Mouse (Mus musculus) heart, embryonic 13.5 days (tissue): ENCODE data around the gene Madd. TPM values are rescaled to one million over a fixed set of nuclear protein-coding genes. Genes with fewer than 3 reads are reported as not detected.

Source experiments
- ATAC-seq: fragments of 200-750 bp; cut with Nextera tagmentation; 2 replicates; pipeline ENCODE4 v1.8.0; 2017; ENCODE audit warnings: moderate TSS enrichment; ENCODE audit not compliant: insufficient number of reproducible peaks, low FRiP score, low TSS enrichment; ENCODE audit errors: extremely low read depth
- H3K27ac ChIP-seq: fragments of 300-500 bp; sonication (generic); replicated peaks from 2 replicates; pipeline ENCODE4 v1.5.1; 2015; ENCODE audit warnings: moderate library complexity, mild to moderate bottlenecking, inconsistent platforms
- H3K27me3 ChIP-seq: fragments of 300-500 bp; sonication (generic); replicated peaks from 2 replicates; pipeline ENCODE4 v1.6.1; 2015; ENCODE audit warnings: mild to moderate bottlenecking, inconsistent platforms
- H3K36me3 ChIP-seq: fragments of 300-500 bp; sonication (generic); 2 replicates; pipeline ENCODE4 v1.6.1; 2015; ENCODE audit warnings: mild to moderate bottlenecking, inconsistent platforms
- H3K4me1 ChIP-seq: fragments of 300-500 bp; sonication (generic); 2 replicates; pipeline ENCODE4 v1.6.1; 2015; ENCODE audit warnings: inconsistent platforms
- H3K4me2 ChIP-seq: fragments of 300-500 bp; sonication (generic); 2 replicates; pipeline ENCODE4 v1.6.1; 2015; ENCODE audit warnings: inconsistent platforms, mild to moderate bottlenecking, moderate library complexity
- H3K4me3 ChIP-seq: fragments of 300-500 bp; sonication (generic); 2 replicates; pipeline ENCODE4 v1.5.1; 2015; ENCODE audit warnings: moderate library complexity, mild to moderate bottlenecking, inconsistent platforms
- H3K9ac ChIP-seq: fragments of 300-500 bp; sonication (generic); 2 replicates; pipeline ENCODE4 v1.6.1; 2015; ENCODE audit warnings: inconsistent platforms, mild to moderate bottlenecking, moderate library complexity
- H3K9me3 ChIP-seq: fragments of 300-500 bp; sonication (generic); 2 replicates; pipeline ENCODE4 v1.6.1; 2016; ENCODE audit warnings: inconsistent platforms
- WGBS: fragments of 180-500 bp; shearing (Covaris S2); methylation state at CpG from one replicate; pipeline ENCODE4 v1.1.7; 2015; ENCODE audit warnings: mixed read lengths; 5-methylcytosine and 5-hydroxymethylcytosine counted together
- polyA plus RNA-seq: library from polyadenylated mRNA; unstranded; fragments of >200 nt; fragmentation: Nextera tagmentation; extraction: Ambion mirVana; gene quantifications from 2 replicates; pipeline ENCODE4 v1.2.1, GENCODE M21; 2015

Gene Madd
- polyA plus RNA-seq, 1 experiment from 2014 or later: 5.9 TPM

GRCm38 (mm10) chr2:91090827-91091226 lies 92.8 kb downstream of the Madd start:
- H3K27me3 ChIP-seq: peaks cover 3% of the 10 kb centered on the region; the same call in 1 of the 2 replicates
- no peak overlapping the region for H3K4me2 ChIP-seq
- 67% methylated on average over 6 of the region's 6 CpGs for WGBS
- H3K4me3 ChIP-seq: no peak overlapping the region
- H3K27ac ChIP-seq: no peak overlapping the region
- no peak overlapping the region for H3K9ac ChIP-seq
- ATAC-seq: no peak
- H3K4me1 ChIP-seq: no peaks in the 10 kb centered on the region
- H3K36me3 ChIP-seq: no peaks in the 10 kb centered on the region
- no peaks in the 10 kb centered on the region for H3K9me3 ChIP-seq

DNA sequence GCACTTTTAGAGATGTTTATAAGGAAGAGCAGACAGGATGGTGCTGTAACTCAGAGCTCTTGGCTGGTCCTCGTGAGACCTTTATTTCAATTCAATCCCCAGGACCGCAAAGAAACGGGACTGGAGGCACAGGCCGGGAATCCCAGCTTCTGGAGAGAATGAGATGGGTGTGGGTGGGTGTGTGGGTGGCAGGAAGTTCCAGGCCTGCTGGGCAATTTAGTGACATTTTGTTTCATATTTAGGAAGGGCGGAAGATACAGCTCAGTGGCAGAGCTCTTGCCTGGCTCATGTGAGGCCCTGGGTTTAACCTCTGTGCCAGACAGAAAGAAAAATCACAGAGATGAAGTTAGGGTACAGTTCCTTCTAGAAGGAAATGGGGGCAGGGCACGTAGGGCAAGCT lies 93.4 kb downstream of the Madd start:
- H3K4me1 ChIP-seq: no peaks in the 10 kb centered on the region
- H3K9me3 ChIP-seq: no peaks in the 10 kb centered on the region
- H3K4me2 ChIP-seq: no peak overlapping the region
- WGBS: 74% methylated on average over 6 of the region's 6 CpGs
- H3K9ac ChIP-seq: no peak overlapping the region
- peaks cover 3% of the 10 kb centered on the region; the same call in 1 of the 2 replicates for H3K27me3 ChIP-seq
- no peak overlapping the region for H3K27ac ChIP-seq
- no peaks in the 10 kb centered on the region for H3K36me3 ChIP-seq
- no peak for ATAC-seq
- H3K4me3 ChIP-seq: no peak overlapping the region

- Histone ChIP-seq H3K27me3 (peaks cover 3% of the 10 kb centered on the region; the same call in 1 of the 2 replicates), H3K4me3 (no peak overlapping the region), H3K36me3 (no peaks in the 10 kb centered on the region), H3K27ac (no peak overlapping the region), H3K4me1 (no peaks in the 10 kb centered on the region), H3K9me3 (no peaks in the 10 kb centered on the region), H3K4me2 (no peak overlapping the region), H3K9ac (no peak overlapping the region)
- 73% methylated on average over 9 of the region's 9 CpGs for WGBS
- ATAC-seq: no peak
Observed at GRCm38 (mm10) chr2:91088987-91089386, 94.7 kb downstream of the Madd start.

DNA sequence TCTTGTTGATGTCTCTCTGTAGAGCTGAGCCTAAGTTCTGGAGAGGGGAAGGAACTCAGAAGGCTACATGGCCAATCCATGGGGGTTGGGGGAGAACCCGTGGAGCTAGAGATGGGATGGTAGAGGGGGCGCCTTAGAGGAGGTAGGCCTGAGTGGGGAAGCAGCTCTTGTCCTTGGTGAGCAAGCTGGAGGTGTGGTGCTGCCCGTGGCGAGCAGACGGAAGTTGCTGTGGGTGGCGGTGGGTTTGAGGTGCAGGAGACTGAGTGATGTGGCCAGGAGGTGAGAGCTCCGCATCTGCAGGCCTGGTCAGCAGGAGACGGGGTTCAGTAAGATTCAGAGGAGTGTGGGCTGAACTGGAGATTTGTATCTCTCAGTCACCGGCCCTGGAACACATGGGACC lies 96.2 kb downstream of the Madd start:
- no peak overlapping the region for H3K9ac ChIP-seq
- ATAC-seq: no peak
- no peak overlapping the region for H3K4me3 ChIP-seq
- WGBS: 80% methylated on average over 9 of the region's 9 CpGs
- H3K4me1 ChIP-seq: 0 out of 2 replicates have a peak, but pooled peaks cover 5% of the 10 kb centered on the region
- H3K27ac ChIP-seq: no peak overlapping the region
- peaks cover 3% of the 10 kb centered on the region; the same call in 1 of the 2 replicates for H3K27me3 ChIP-seq
- H3K36me3 ChIP-seq: no peaks in the 10 kb centered on the region
- no peak overlapping the region for H3K4me2 ChIP-seq
- no peaks in the 10 kb centered on the region for H3K9me3 ChIP-seq

Other genes with a start within 250 kb of the Madd start
- 93.9 and 98.7 TPM in 2 replicates for gene Celf1, start 243.5 kb downstream of the Madd start, polyA plus RNA-seq
- 21.2 and 25.8 TPM in 2 replicates for gene Rapsn, start 148.2 kb downstream of the Madd start, polyA plus RNA-seq
- 226 and 239 TPM in 2 replicates for gene Psmc3, start 129.8 kb downstream of the Madd start, polyA plus RNA-seq
- gene Slc39a13, start 113.4 kb downstream of the Madd start, polyA plus RNA-seq: 45.0 and 55.5 TPM in 2 replicates
- gene Spi1, start 101.4 kb downstream of the Madd start, polyA plus RNA-seq: 3.5 and 3.9 TPM in 2 replicates
- gene Mybpc3, start 65.7 kb downstream of the Madd start, polyA plus RNA-seq: 806 and 882 TPM in 2 replicates
- 1.9 and 2.7 TPM in 2 replicates for gene Nr1h3, start 19.0 kb upstream of the Madd start, polyA plus RNA-seq
- 17.1 and 19.3 TPM in 2 replicates for gene Acp2, start 19.0 kb upstream of the Madd start, polyA plus RNA-seq
- gene Ddb2, start 53.1 kb upstream of the Madd start, polyA plus RNA-seq: 7.1 and 7.4 TPM in 2 replicates
- 35.4 and 38.2 TPM in 2 replicates for gene Pacsin3, start 72.1 kb upstream of the Madd start, polyA plus RNA-seq
- gene Arfgap2, start 81.1 kb upstream of the Madd start, polyA plus RNA-seq: 63.3 and 64.4 TPM in 2 replicates